Mouse (Mus musculus) brain, embryonic 14.5 days (tissue): ENCODE measurements at regions not wholly inside any gene's neighbourhood (a gene's known extent, or its start where the extent isn't known, plus 50 kb on each side); places are given as distances from the start of the nearest gene placed in this dataset.

Experiments
- DNase-seq: peaks from one replicate; pipeline ENCODE4 v3.0.0-alpha.2; 2011; ENCODE audit warnings: low read depth
- CTCF ChIP-seq: fragments of 200-500 bp; IDR thresholded peaks from 2 replicates; pipeline ENCODE4 v1.5.1; 2012; ENCODE audit warnings: inconsistent platforms, mild to moderate bottlenecking, moderate library complexity, borderline replicate concordance; ENCODE audit not compliant: insufficient read depth, insufficient read length; ENCODE audit errors: extremely low read depth
- POLR2A ChIP-seq: fragments of 200-500 bp; IDR thresholded peaks from 2 replicates; pipeline ENCODE4 v1.6.1; 2012; ENCODE audit warnings: mild to moderate bottlenecking, inconsistent platforms, borderline replicate concordance; ENCODE audit not compliant: poor library complexity, insufficient read depth, insufficient read length, severe bottlenecking; ENCODE audit errors: extremely low read depth

- no peak for TF ChIP-seq CTCF
- TF ChIP-seq POLR2A: no peak
- no peak for DNase-seq
Measured at GRCm38 (mm10) chr8:35171536-35172310, 593.9 kb upstream of the Gm19410 start.

DNA sequence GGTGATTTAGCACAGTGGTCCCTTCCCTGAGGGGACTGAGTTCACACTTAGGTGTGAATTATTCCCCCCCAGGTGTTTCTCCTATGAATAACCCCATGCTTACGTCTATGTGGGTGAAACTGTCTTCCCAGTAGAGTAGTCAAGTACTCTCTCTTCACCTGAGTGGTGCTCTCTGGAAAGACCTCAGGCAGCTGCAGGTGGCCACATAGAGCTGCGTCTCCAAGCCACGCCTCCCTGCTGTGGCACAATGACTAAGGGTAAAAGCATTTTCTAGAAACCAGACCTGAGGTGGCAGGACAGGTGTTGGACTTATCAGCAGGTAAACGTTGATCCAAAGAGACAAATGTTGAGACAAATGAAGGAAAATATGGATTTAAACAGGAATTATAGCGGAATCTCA is 588.3 kb upstream of the Gm19410 start:
- DNase-seq: no peak
- TF ChIP-seq POLR2A: no peak
- TF ChIP-seq CTCF: no peak

GRCm38 (mm10) chr8:35180075-35180474 is 585.5 kb upstream of the Gm19410 start:
- no peak for DNase-seq

DNA sequence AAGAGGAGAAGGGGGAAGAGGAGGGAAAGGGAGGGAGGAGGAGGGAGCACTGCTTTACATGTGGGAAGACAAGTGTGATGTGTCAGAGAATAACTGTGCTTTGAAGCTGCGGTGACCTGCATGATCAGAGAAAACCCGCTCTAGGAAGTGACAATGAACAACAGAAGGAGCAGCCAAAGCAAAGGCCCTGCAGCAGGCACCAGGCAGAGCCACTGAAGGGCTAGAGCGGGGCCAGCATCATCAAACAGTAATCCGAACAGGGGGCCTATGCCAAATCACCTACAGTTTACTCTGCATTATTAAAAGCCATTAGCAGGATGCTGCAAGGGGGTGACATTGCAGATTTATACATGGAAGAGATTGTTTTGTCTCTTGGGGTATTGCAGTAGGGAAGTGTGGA is 583.4 kb upstream of the Gm19410 start:
- DNase-seq: no peak
- no peak for TF ChIP-seq CTCF

More at GRCm38 (mm10) chr8:35180075-35180474, 585.5 kb upstream of the Gm19410 start:
- TF ChIP-seq POLR2A (no peak), CTCF (no peak)

DNA sequence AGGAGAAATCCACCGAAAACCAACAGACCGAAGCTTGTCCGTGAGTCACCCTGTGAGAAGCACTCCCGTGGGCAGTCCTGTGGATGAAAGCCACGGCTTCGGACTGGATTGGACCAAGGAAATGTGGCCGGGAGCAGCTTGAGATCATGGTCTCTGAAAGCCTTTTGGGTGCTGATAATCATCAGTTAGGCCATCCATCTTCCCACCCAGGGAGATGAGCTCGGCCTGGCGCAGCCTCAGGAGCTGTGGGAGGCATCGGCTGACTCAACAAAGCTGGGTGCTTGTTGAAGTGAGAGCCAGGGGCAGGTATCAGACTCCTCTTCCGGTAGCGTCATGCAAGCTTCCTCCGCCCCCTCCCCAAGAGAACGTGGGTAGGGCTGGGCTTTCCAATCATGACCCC is 582.2 kb upstream of the Gm19410 start:
- DNase-seq: no peak
- TF ChIP-seq CTCF: no peak
- no peak for TF ChIP-seq POLR2A

GRCm38 (mm10) chr8:35185165-35185564 is 580.4 kb upstream of the Gm19410 start:
- TF ChIP-seq POLR2A (no peak), CTCF (no peak)

GRCm38 (mm10) chr8:35188531-35188930 is 577.1 kb upstream of the Gm19410 start:
- no peak for DNase-seq
- TF ChIP-seq CTCF: no peak
- no peak for TF ChIP-seq POLR2A

More at GRCm38 (mm10) chr8:35185165-35185564, 580.4 kb upstream of the Gm19410 start:
- DNase-seq: no peak

- no peak for DNase-seq
- no peak for TF ChIP-seq CTCF
- TF ChIP-seq POLR2A: no peak
Measured at GRCm38 (mm10) chr8:35189695-35190094, 575.9 kb upstream of the Gm19410 start.

GRCm38 (mm10) chr8:35192515-35192914 is 573.1 kb upstream of the Gm19410 start:
- no peak for TF ChIP-seq POLR2A
- no peak for TF ChIP-seq CTCF
- no peak for DNase-seq

DNA sequence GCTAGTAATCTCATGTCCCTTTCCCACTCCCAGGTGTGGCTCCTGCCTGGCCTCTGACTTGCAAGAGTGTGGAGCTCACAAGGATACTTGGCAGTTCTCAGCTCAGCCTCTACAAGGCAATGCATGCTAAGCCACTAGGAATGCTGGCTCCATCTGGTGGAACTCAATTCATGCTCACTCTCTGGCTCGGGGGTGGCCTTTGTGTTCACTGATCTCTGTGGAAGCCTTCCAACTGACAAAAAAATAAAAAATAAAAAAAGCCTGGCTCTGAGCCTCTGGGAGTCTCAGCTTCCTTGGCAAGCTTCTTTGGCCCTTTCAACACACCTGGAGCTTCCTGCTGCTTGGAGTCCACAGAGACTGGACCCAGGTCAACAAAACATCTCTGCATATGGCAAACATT is 571.8 kb upstream of the Gm19410 start:
- no peak for TF ChIP-seq POLR2A
- 0 out of 2 replicates have a peak, but pooled peaks have one; percentile 10 for TF ChIP-seq CTCF
- peak; percentile 84 for DNase-seq

DNA sequence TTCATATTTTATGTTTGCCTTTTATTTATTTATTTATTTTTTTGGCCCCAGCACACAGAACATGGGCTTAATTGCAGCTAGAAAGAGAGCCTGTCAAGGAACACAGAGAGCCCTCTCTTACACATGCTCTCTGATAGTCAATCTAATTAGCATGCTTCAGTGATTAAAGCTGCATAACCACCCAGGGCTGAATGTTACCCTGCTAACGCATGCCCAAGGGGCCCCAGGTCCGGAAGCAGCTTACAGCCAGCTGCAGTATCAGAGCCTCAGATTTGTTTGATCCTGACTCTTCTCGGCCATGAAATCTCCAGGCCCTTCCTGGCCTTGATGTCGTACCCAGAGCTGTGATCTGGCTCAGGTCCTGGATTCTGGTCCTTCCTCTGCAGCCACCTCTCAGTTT is 569.4 kb upstream of the Gm19410 start:
- no peak for TF ChIP-seq POLR2A
- no peak for TF ChIP-seq CTCF
- peak; percentile 82 for DNase-seq

DNA sequence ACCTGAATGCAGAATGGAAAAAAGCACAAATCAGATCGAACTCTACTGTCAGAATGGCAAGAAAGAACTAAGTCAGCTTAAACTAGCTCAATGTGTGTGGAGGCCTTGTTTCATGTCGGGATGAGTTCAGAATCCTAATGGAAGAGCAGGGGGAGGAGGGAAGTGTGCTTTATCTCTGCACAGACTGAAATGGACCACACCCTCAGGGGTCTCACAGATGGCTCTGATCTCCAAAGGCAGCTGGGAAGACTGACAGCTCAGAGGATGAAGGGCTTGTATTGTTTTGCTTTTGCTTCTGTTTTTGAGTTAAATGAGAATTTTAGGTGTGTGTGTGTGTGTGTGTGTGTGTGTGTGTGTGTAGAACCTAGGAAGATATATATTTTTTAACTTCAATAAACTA is 566.8 kb upstream of the Gm19410 start:
- DNase-seq: peak; percentile 53
- TF ChIP-seq POLR2A (no peak), CTCF (no peak)

- TF ChIP-seq POLR2A: no peak
- no peak for TF ChIP-seq CTCF
- no peak for DNase-seq
Measured at GRCm38 (mm10) chr8:35201416-35201815, 564.2 kb upstream of the Gm19410 start.

DNA sequence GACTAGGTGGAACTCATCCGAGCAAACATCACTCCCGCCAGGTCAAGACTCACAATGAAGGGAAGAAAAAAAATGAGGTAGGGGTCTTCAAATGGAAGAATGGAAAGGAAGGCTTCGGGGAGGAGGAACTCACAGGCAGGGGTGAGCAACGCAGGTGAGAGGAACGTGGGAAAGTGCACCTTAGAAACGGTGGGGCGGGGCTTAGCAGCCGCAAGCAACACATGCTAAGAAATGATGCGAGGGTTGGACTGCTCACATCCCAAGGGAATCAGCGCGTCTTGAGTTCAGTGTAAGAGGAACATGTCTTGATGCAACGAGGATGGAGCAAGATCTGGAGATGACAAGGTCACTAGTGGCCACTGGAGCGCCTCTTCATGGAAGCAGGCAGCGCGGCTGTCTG is 560.6 kb upstream of the Gm19410 start:
- no peak for DNase-seq
- TF ChIP-seq CTCF (no peak), POLR2A (no peak)
